Mouse (Mus musculus) layer of hippocampus, postnatal 25 days (tissue): ENCODE data around the gene Rwdd1. TPM values are rescaled to one million over a fixed set of nuclear protein-coding genes. Genes with fewer than 3 reads are reported as not detected.

Source experiments
- total RNA-seq, 2 experiments: library from RNA; stranded (reverse); gene quantifications; 2 replicates each; pipeline ENCODE4 v1.2.3; 2021

The Rwdd1 gene
- total RNA-seq, 2 experiments from 2014 or later, result 88.4 to 105 TPM

Other genes with a start within 250 kb of the Rwdd1 start
- 1 to 10 TPM in 1 of 2 experiments, under 1 TPM in 1; 0.40 to 1.4 TPM for gene Sult3a2, start 232.9 kb downstream of the Rwdd1 start, total RNA-seq
- gene Sult3a1, start 161.9 kb downstream of the Rwdd1 start, total RNA-seq, result not detected
- gene Rsph4a, start 114.5 kb downstream of the Rwdd1 start, total RNA-seq, result 1 to 10 TPM; 4.1 TPM
- 10 to 100 TPM; 12.3 to 12.9 TPM for gene Zup1, start 68.4 kb downstream of the Rwdd1 start, total RNA-seq
- gene Trappc3l, start 18.0 kb upstream of the Rwdd1 start, total RNA-seq, result not detected
- gene Calhm4, start 24.7 kb upstream of the Rwdd1 start, total RNA-seq, result not detected
- gene Calhm5, start 76.9 kb upstream of the Rwdd1 start, total RNA-seq, result 1 to 10 TPM; 3.8 TPM
- gene Calhm6, start 108.4 kb upstream of the Rwdd1 start, total RNA-seq, result under 1 TPM; 0.25 to 0.56 TPM
- 1 to 10 TPM; 5.4 to 7.1 TPM for gene Dse, start 188.1 kb upstream of the Rwdd1 start, total RNA-seq